Mouse (Mus musculus): ENCODE data around the gene Ntm.

The Ntm gene

GRCm38 (mm10) chr9:29457976-29458572 is 504.9 kb downstream of the Ntm start:
- DNase-seq: peak; percentile 85

DNA sequence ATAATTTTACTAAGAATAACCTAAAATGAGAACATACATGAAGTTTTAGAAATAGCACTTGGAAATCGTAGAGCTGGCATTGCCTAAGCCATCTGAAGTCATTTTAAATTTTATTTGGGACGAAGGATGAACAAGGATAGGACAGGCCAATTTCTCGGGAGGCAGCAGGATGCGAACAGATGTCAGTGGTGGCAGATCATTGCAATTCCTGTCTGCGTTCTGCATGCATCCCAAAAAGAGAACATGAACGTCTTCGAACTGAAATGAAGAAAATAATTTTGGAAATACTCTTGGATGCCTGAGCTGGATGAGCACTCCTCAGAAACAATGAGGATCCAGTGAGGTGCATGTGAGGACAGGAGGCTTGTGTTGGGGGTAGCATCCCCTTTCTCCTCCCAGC is 506.9 kb downstream of the Ntm start:
- DNase-seq: no peak

DNA sequence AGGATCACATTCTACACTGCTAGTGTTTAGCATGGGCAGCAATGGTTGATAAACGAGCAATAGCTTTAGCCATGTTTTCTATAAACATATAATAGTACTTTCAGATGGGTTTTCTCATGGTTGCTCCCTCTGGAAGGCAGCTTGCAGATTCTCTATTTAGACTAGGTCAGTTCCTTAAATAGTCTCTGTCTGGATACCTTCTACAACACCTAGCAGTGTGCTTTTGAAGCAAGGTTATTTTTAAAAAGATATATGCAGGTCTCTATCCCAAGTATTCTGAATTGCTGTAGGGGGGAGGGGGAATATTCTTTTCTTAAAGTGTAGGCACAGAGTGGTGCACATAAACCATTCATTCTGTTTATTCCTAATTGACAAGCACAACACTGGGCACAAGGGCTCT is 511.7 kb downstream of the Ntm start:
- DNase-seq: no peak

DNA sequence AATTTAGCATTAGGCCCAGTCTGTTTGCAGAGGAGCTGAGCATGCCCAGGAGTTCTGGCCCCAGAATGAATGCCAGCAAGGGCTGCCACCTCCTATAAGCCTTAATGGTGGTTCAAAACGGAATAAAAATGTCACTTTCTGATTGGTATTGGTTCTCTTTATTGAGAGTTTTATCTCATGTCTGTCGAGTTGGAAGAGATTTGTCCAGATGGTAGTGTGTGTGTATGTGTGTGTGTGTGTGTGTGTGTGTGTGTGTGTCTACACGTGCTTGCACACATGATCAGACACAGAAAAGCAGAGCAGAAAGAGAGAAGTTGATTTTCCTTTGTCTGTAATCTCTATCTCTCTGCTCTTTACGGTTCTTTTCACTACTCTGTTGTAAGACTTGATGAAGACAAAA is 518.9 kb downstream of the Ntm start:
- no peak for DNase-seq

GRCm38 (mm10) chr9:29439401-29439800 is 523.5 kb downstream of the Ntm start:
- DNase-seq: no peak

GRCm38 (mm10) chr9:29434611-29435010 is 528.3 kb downstream of the Ntm start:
- DNase-seq: no peak

GRCm38 (mm10) chr9:29433910-29434309 is 529.0 kb downstream of the Ntm start:
- DNase-seq: peak; percentile 68

GRCm38 (mm10) chr9:29433156-29433555 is 529.8 kb downstream of the Ntm start:
- peak; percentile 70 for DNase-seq

DNA sequence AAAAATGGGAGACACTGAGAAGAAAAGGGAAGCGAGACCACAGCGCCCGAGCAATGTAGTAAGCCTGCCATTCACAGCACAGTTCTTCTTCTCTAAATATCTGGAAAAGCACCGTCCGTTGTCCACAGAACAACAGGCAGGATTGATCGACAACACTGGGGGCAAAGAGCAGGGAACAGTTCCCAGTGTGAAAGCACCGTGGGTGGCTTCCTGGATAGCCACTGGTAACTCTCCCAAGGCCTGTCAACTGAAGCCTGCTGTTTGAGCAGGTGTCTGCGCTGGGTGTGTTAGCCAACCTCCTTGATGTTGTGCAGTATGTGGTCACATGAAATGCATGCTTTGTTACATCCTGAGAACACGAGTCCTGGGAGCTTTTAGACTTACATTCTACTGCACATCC is 531.4 kb downstream of the Ntm start:
- no peak for DNase-seq

- no peak for DNase-seq
These were observed 532.8 kb downstream of the Ntm start for GRCm38 (mm10) chr9:29430189-29430588.

- DNase-seq: peak; percentile 64
These were observed 534.6 kb downstream of the Ntm start for GRCm38 (mm10) chr9:29428322-29428721.

DNA sequence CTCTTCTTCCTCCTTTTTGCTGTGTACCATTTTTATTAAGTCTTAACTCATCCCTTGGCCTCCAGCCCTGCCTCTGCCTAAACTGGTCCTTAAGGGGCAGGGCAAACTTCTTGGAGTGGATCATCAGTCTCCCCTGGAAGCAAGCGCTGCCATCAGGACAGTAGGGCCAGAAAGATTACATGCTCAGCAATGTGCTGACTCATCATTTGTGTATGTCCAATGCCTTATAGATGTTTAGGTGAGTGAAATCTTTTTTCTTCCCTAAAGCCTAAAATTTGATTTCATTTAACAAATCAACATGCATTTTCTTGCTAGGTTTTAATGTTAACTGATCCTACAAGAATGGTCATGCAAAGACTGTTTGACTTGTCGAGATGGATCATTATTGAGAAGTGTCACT is 536.7 kb downstream of the Ntm start:
- DNase-seq: no peak

DNA sequence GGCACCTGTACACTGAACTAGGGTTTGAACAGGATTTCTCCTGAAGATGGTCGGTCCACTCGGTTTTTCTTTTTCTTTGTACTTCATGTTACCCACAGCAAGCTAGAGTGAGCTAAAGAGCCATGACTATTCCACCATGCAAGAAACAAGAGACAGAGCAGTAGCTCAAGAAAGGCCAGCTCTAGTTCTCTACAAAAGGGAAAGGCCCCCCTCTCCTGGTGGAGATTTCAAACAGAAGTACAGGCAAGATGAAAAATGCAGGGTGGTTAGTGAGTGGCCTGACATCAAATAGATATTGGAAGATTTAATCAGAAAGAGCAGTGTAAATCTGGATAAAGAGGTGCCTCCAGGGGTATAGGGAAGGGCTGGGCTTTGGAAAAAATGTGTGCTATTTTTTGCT is 547.4 kb downstream of the Ntm start:
- DNase-seq: peak; percentile 36

DNA sequence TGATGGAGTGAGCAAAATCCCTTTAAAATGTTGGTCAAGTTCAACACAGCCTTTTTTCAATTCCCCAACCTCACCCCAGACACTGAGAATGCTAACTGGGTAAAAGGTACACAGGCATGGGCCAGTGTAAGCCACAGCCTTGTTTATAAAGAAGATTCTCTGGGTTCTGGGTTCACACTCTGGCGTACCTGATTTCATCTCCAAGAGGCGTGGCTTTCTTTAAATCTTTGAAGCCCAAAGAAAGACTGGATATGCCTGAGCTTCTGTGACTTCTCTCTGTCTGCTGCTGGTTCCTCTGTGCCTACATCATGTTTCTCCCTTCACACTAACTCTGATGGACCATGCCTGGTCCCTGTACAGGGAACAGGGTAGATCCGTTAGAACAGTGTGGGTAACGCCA is 549.8 kb downstream of the Ntm start:
- no peak for DNase-seq

GRCm38 (mm10) chr9:29412181-29412771 is 550.7 kb downstream of the Ntm start:
- peak; percentile 85 for DNase-seq

DNA sequence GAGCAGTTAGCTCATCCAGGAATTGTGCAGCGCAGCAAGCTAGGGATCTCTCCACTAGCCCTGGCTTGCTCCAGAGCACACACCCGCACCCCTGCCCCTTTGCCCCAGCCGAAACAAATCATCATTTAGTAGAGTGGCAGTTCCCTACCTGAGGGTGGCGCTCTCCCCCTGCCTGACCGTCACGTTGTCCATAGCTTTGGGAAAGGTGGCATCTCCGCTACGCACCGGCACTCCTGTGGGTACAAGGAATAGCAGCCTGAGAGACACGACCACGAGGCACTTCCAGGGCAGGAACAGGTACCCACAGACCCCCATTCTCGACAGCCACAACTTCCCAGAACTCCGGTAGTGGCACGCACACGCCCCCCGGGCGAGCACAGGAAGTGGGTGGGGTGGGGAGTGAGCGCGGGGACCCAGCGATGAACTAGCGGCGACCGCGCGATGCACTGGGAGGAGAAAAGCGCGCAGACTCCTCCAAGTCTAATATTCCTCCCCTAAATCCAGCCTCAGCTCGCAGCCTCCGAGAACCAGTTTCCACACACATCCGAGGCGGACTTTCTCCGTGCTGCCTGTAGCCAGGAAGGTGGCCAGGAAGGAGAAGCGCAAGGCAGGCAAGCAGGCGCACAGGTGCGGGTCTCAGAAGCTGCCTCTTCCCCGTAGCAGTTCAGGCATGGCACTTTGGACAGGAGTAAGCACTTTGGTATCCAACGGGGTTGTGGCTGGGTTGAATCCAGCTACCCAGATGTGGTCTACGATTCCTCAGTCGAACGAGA is 551.3 kb downstream of the Ntm start:
- DNase-seq: peak; percentile 76

- DNase-seq: no peak
These were observed 552.1 kb downstream of the Ntm start for GRCm38 (mm10) chr9:29410728-29411407.

DNA sequence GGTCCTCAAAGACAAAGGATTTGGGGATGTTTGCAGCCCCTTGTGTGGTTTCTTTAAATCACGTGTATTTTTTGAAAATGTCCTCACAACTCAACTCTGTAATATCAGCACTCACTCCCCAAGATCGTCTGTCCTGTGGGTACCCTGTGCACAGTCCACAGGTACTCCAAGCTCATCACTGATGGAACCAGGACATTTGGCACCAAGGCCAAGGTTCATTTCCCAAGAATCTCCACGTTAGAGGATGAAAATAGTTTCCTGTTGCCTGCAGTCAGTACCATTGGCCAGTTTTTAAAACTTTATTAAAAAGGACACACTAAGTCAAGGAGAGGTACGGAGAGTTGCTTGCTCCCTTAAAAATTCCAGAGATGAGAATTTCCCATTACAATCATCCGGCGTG is 552.7 kb downstream of the Ntm start:
- no peak for DNase-seq

GRCm38 (mm10) chr9:29409216-29409907 is 553.6 kb downstream of the Ntm start:
- peak; percentile 65 for DNase-seq

DNA sequence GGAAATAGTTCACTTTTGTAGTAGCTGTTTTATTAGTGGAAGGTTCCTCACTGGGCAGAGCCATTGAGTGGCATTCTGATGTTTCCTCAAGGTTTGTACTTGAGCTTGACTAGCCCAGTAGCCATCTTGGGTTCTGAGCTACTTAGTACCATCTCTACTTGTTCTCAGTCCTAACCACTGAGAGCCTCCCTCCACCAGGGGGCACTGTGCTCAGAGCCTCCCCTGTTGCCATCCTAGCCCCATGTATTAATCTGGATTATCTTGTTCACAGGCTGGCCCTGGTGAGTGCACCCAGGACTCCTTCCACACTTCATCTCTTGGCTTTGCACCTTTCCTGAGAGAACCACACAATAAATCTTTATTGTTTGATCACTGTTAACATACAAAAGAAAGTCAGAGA is 555.0 kb downstream of the Ntm start:
- peak; percentile 55 for DNase-seq

GRCm38 (mm10) chr9:29406973-29407372 is 556.0 kb downstream of the Ntm start:
- DNase-seq: no peak

GRCm38 (mm10) chr9:29406046-29406445 is 556.9 kb downstream of the Ntm start:
- no peak for DNase-seq

GRCm38 (mm10) chr9:29400151-29400550 is 562.8 kb downstream of the Ntm start:
- no peak for DNase-seq

Data from retina, postnatal 1 day (tissue).